Mouse (Mus musculus) midbrain, embryonic 13.5 days (tissue): ENCODE data around the gene Gramd2. TPM values are rescaled to one million over a fixed set of nuclear protein-coding genes. Genes with fewer than 3 reads are reported as not detected.

Experiments
- ATAC-seq: fragments of 200-750 bp; cut with Nextera tagmentation; 2 replicates; pipeline ENCODE4 v1.8.0; 2017; ENCODE audit warnings: mild to moderate bottlenecking, moderate TSS enrichment, moderate library complexity
- H3K27ac ChIP-seq: fragments of 300-500 bp; sonication (generic); 2 replicates; pipeline ENCODE4 v1.5.1; 2015; ENCODE audit warnings: inconsistent platforms, mild to moderate bottlenecking, moderate library complexity
- H3K27me3 ChIP-seq: fragments of 300-500 bp; sonication (generic); 2 replicates; pipeline ENCODE4 v1.6.1; 2015; ENCODE audit warnings: mild to moderate bottlenecking, inconsistent platforms
- H3K36me3 ChIP-seq: fragments of 300-500 bp; sonication (generic); 2 replicates; pipeline ENCODE4 v1.6.1; 2015; ENCODE audit warnings: mild to moderate bottlenecking, inconsistent platforms
- H3K4me1 ChIP-seq: fragments of 300-500 bp; sonication (generic); replicated peaks from 2 replicates; pipeline ENCODE4 v1.6.1; 2015; ENCODE audit warnings: inconsistent platforms
- H3K4me2 ChIP-seq: fragments of 300-500 bp; sonication (generic); replicated peaks from 2 replicates; pipeline ENCODE4 v1.6.1; 2015; ENCODE audit warnings: moderate library complexity, mild to moderate bottlenecking, inconsistent platforms
- H3K4me3 ChIP-seq: fragments of 300-500 bp; sonication (generic); replicated peaks from 2 replicates; pipeline ENCODE4 v1.5.1; 2015; ENCODE audit warnings: mild to moderate bottlenecking, inconsistent platforms
- H3K9ac ChIP-seq: fragments of 300-500 bp; sonication (generic); replicated peaks from 2 replicates; pipeline ENCODE4 v1.6.1; 2015; ENCODE audit warnings: mild to moderate bottlenecking, inconsistent platforms
- H3K9me3 ChIP-seq: fragments of 300-500 bp; sonication (generic); 2 replicates; pipeline ENCODE4 v1.6.1; 2016; ENCODE audit warnings: mild to moderate bottlenecking, inconsistent platforms
- WGBS: fragments of 180-500 bp; shearing (Covaris S2); methylation state at CpG from one replicate; pipeline ENCODE4 v1.1.7; 2015; 5-methylcytosine and 5-hydroxymethylcytosine counted together
- polyA plus RNA-seq: library from polyadenylated mRNA; unstranded; fragments of >200 nt; fragmentation: Nextera tagmentation; extraction: Ambion mirVana; gene quantifications from 2 replicates; pipeline ENCODE4 v1.2.1, GENCODE M21; 2015

Gene Gramd2
- polyA plus RNA-seq, 1 experiment from 2014 or later, result 2.1 TPM

DNA sequence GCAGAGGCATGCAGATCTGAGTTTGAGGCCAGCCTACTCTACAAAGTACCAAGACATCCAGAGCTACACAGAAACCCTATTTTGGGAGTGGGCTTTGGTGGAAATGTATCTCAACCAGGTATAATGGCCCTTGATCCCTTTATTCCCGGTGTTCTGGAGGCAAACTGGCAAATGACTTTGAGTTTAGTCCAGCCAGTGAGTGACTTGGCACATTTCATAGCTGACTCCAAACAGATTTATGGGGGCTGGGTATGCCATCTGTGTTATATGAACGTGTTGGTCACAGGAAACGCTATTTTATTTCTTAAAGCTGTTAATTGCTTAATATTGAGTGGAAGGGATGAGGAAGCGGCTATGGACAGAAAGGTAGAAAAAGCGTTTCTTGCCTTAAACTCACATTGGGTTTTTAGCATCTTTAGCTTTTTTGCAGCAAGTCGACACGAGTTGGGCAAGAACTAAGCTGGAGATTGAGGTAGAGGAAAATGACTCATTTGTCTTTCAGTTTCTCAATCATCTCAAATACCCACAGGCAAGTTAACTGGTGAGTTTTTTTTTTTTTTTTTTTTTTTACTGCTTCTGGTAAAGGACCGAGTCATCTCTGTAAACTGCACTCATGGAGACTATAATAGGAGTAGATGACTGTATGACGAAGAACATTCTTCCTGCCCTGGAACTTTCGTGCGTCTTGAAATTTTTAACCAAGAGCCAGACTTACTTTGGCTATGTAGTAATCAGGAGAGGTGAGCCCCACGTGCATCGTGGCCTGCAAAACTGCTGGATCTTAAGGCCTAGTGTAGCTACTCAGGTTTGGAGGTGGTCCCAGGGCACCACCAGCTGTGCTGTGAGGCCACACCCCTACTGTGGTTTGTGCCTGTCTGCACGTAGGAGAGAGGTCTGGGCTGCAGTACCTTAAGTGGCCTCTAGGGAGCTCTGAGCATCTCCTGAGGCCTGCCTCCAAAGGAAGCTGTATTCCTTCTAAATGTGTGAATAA is 20.6 kb upstream of the Gramd2 start:
- Histone ChIP-seq H3K4me2 (peak overlapping the region; percentile 93), H3K27ac (peak overlapping the region; percentile 55; the same call in 1 of the 2 replicates), H3K36me3 (peaks cover 20% of the 10 kb centered on the region), H3K27me3 (no peaks in the 10 kb centered on the region), H3K9ac (peak overlapping the region; percentile 2), H3K9me3 (no peaks in the 10 kb centered on the region), H3K4me3 (peak overlapping the region; percentile 82), H3K4me1 (peaks cover 66% of the 10 kb centered on the region)
- 26% methylated on average over 14 of the region's 14 CpGs for WGBS
- ATAC-seq, result no peak

DNA sequence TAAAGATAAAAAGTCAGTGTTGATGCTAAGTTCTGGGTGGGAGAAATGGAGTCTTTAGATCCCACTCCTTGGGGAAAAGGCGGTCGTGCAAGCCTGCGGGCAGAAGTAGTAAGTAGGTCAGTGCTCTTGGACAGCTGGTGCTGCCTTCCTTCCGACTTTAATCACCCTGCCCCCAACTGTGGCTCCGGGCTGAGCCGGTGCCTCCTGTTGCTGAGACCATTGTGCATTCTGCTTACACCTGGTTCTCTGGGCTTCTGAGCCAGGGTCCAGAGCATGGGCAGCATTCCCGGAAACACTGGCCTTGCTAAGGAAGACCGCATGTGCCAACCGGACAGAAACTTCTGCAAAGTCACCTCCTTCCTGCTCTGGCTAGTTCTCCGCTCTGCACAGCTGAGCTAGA is 19.5 kb upstream of the Gramd2 start:
- Histone ChIP-seq H3K4me1 (peaks cover 69% of the 10 kb centered on the region), H3K4me3 (peak overlapping the region; percentile 82), H3K27ac (0 out of 2 replicates have a peak overlapping the region, but pooled peaks have one; percentile 55), H3K4me2 (peak overlapping the region; percentile 93), H3K27me3 (no peaks in the 10 kb centered on the region), H3K9ac (peak overlapping the region; percentile 24), H3K9me3 (no peaks in the 10 kb centered on the region), H3K36me3 (peaks cover 29% of the 10 kb centered on the region)
- 43% methylated on average over 10 of the region's 10 CpGs for WGBS
- ATAC-seq, result no peak

DNA sequence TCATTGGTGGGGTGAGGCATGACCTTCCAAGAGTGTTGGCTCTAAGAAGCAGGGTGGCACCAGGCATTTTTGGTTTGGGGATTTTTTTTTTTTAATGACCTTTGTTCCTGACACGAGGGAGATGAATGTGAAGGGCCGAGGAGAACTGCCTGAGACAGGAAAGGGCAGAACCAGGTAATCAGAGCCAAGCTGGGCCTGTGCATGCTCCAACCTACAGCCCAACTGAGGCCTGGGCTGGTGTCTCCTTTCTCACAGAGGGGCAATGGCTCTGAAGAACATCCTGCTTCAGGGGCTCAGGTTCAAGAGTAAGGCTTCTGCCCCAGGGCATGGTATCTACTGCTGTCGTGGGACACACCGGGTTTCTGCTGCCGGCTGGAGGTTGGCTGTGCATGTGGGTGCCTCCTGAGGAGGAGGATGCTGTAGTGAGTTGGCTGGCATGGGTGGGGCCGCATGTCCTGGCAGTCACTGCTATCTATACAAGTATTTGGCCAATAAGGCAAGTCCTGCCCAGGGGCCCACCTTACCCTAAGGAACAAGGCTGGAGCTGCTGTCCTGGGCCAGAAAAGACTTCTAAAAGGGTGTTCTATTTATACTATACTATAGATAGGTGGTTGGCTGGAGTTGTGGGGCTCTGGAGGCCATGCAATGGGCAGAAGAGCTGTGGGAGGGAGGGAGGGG is 18.5 kb upstream of the Gramd2 start:
- ATAC-seq, result no peak
- Histone ChIP-seq H3K9me3 (no peaks in the 10 kb centered on the region), H3K4me3 (no peak overlapping the region), H3K9ac (peak overlapping the region; percentile 55; the same call in 1 of the 2 replicates), H3K36me3 (peaks cover 39% of the 10 kb centered on the region), H3K27ac (no peak overlapping the region), H3K4me1 (peaks cover 69% of the 10 kb centered on the region), H3K4me2 (peak overlapping the region; percentile 93; the same call in 1 of the 2 replicates), H3K27me3 (no peaks in the 10 kb centered on the region)
- 61% methylated on average over 6 of the region's 6 CpGs for WGBS

DNA sequence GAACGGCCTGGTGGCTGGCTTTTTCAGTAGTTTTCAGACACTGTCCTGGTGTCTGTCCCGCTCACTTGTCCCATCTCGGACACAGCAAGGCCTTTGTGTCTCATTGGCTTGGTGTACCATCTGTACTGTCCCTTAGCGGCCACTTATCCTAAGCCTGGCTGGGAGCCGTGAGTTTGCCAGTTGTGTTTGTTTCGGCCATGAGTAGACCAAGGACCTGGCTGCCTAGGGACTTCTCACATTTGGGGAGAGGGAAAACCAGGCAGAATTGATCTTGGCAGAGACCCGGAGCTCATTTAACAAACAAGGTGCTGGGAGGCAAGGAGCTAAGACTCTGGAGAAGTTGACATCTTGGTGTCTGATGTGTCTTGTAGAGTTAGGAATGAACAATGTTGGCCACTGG is 16.7 kb upstream of the Gramd2 start:
- Histone ChIP-seq H3K27ac (no peak overlapping the region), H3K4me3 (no peak overlapping the region), H3K4me2 (no peak overlapping the region), H3K36me3 (peaks cover 57% of the 10 kb centered on the region), H3K9me3 (no peaks in the 10 kb centered on the region), H3K4me1 (peaks cover 63% of the 10 kb centered on the region), H3K9ac (no peak overlapping the region), H3K27me3 (no peaks in the 10 kb centered on the region)
- WGBS, result 78% methylated on average over 7 of the region's 7 CpGs
- no peak for ATAC-seq

DNA sequence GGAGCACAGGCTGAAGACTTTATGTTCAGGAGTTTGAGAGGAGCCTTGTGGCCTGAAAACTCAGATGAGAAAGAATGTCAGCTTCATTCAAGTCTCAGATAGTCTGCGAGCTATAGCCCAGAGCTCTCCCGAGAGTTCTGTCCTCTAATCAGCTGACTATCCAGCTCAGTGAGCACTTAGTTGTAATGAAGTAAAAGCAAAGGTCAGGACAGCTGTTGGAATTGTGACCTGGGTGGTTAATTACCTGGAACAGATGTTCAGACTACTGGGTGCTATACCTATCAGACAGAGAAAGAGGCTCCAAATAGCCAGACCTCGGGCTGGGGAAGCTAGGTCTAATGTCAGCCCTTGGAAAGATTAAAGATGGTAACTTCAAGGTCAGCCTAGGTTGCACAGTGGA is 16.0 kb upstream of the Gramd2 start:
- Histone ChIP-seq H3K36me3 (peaks cover 64% of the 10 kb centered on the region), H3K27ac (no peak overlapping the region), H3K9ac (no peak overlapping the region), H3K27me3 (no peaks in the 10 kb centered on the region), H3K4me1 (peaks cover 56% of the 10 kb centered on the region), H3K4me2 (no peak overlapping the region), H3K4me3 (no peak overlapping the region), H3K9me3 (no peaks in the 10 kb centered on the region)
- 61% methylated on average over 3 of the region's 3 CpGs for WGBS
- no peak for ATAC-seq

DNA sequence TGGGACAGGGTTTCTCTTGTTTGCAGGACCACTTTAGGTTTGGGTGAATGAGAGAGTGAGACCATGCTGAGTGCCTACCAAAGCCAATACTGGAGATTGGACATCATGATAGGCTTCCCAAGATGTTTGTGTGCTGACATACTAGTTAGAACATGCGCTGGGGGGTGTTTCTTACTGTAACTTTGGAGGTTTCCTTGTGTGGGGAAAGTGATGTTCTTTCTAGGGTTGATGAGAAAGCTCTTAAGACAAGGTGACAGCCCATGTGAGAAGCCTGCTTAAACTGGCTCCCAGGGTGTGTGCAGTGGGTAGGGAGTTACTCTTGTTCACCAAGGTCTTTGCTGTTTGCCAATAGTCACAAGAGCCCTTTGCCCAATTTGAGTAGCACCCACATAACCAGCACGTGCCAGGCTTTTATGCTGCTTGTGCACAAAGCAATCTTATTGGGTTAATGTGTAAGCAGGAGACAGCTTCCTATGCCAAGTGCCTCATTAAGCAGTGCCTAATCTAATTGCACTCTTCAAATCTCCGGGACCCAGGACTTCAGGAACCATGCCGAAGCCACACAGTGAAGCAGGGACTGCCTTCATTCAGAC is 15.2 kb upstream of the Gramd2 start:
- no peak overlapping the region for H3K9ac ChIP-seq
- H3K4me3 ChIP-seq, result no peak overlapping the region
- 84% methylated on average over 4 of the region's 4 CpGs for WGBS
- peaks cover 70% of the 10 kb centered on the region for H3K36me3 ChIP-seq
- no peaks in the 10 kb centered on the region for H3K9me3 ChIP-seq
- no peak overlapping the region for H3K27ac ChIP-seq
- H3K4me2 ChIP-seq, result no peak overlapping the region
- ATAC-seq, result no peak
- peaks cover 48% of the 10 kb centered on the region for H3K4me1 ChIP-seq
- no peaks in the 10 kb centered on the region for H3K27me3 ChIP-seq

DNA sequence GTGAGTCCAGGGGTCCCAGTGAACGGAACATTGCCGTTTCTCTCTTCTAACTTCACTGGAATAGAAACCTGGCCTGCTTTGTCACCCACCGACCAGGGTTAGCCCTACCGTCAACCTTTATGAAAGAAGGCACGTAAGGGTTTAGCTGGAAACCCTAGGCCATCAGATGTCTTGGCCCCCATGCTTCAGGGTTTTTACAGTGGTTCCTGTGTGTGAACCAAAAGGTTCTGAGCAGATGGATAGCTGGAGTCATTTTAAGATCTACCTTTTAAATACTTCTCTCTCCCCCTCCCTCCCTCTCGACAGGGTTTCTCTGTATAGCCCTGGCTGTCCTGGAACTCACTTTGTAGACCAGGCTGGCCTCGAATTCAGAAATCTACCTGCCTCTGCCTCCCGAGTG is 13.9 kb upstream of the Gramd2 start:
- ATAC-seq, result no peak
- Histone ChIP-seq H3K27me3 (no peaks in the 10 kb centered on the region), H3K4me3 (no peak overlapping the region), H3K27ac (no peak overlapping the region), H3K4me2 (no peak overlapping the region), H3K36me3 (peaks cover 81% of the 10 kb centered on the region), H3K9me3 (no peaks in the 10 kb centered on the region), H3K4me1 (peaks cover 35% of the 10 kb centered on the region), H3K9ac (no peak overlapping the region)
- WGBS, result 93% methylated on average over 8 of the region's 8 CpGs

DNA sequence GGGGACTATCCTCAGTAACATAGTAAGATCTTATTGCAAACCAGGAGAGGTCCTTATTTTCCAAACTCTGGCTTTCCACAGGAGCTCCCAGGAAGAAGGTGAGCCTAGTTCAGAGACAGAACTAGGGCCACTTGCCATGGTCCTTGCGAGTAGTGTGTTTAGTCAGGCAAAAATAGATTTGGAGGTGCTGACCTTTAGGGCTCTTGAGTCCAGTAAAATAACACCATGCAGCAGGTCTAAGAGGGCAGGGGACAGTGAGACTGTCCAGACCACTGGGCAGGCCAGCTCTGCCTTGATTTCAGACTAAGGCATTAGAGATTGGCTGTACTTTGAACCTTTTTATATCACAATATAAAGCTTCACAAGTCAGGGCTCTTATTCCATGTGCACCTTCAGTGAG is 13.1 kb upstream of the Gramd2 start:
- no peak for ATAC-seq
- WGBS, result 81% methylated on average over 1 of the region's 1 CpGs
- H3K9ac ChIP-seq, result no peak overlapping the region
- H3K4me3 ChIP-seq, result no peak overlapping the region
- H3K27me3 ChIP-seq, result no peaks in the 10 kb centered on the region
- H3K36me3 ChIP-seq, result peaks cover 82% of the 10 kb centered on the region
- H3K4me1 ChIP-seq, result peaks cover 28% of the 10 kb centered on the region
- no peaks in the 10 kb centered on the region for H3K9me3 ChIP-seq
- H3K4me2 ChIP-seq, result no peak overlapping the region
- H3K27ac ChIP-seq, result no peak overlapping the region

DNA sequence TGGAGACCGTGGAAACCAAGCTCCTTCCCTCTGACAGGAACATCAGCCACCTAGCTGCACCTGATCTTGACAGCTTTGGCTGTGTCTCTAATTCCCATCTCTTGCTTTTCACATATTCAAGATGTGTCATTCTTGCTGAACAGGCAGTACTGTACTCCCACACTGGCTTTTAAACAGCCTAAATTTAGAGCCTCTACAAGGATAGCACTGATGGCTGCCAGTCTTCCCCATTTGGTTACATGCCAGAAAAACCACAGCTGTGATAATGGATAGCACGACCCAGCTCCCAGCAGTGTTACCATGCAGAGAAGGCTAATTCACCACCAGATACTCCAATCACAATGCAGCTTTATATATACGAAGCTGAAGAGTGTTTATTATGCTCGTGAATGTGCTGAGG is 12.7 kb upstream of the Gramd2 start:
- no peaks in the 10 kb centered on the region for H3K27me3 ChIP-seq

DNA sequence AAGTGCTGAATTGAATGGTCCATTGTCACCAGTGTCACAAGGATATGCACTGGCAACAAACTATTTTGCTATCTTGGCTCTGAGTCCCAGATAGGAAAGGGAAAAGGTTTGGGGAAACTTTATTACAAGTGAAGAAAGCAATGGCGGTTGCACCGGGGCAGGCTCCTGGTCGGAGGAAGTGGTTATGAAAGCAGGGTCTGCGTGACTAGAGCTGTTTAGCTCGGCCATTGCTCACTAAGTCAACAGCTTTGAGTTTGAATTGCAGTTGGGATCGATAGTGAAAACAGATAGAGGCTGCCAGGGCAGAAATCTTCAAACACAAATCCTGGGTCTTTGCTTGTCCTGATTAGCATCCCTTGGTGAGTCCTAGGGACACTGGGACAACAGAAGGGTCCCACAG is 12.0 kb upstream of the Gramd2 start:
- H3K9ac ChIP-seq, result no peak overlapping the region
- no peak for ATAC-seq
- H3K4me3 ChIP-seq, result no peak overlapping the region
- peaks cover 92% of the 10 kb centered on the region for H3K36me3 ChIP-seq
- H3K4me1 ChIP-seq, result peaks cover 17% of the 10 kb centered on the region
- no peak overlapping the region for H3K27ac ChIP-seq
- no peaks in the 10 kb centered on the region for H3K9me3 ChIP-seq
- H3K4me2 ChIP-seq, result no peak overlapping the region
- no peaks in the 10 kb centered on the region for H3K27me3 ChIP-seq
- WGBS, result 87% methylated on average over 6 of the region's 6 CpGs

More for the DNA sequence above, 12.7 kb upstream of the Gramd2 start:
- WGBS, result 85% methylated on average over 4 of the region's 4 CpGs
- Histone ChIP-seq H3K4me1 (peaks cover 23% of the 10 kb centered on the region), H3K9me3 (no peaks in the 10 kb centered on the region), H3K27ac (no peak overlapping the region), H3K36me3 (peaks cover 86% of the 10 kb centered on the region), H3K4me3 (no peak overlapping the region), H3K9ac (no peak overlapping the region), H3K4me2 (no peak overlapping the region)
- ATAC-seq, result no peak

DNA sequence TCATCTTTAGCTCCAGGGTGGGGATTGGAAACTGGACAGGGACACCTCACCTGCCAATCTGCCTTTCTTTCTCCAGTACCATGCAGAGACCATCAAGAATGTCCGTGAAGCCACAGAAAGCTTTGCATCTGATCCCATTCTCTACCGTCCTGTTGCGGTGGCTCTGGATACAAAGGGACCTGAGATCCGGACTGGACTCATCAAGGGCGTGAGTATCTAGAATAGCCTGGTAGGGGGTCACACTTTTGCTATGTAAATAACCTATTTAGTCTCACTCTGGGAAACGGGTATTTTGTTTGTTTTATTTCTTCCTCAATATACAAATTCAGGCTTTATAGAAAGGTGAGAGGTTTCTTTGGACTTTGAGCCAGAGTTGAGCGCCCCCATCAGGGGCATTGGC is 11.5 kb upstream of the Gramd2 start:
- ATAC-seq, result no peak

DNA sequence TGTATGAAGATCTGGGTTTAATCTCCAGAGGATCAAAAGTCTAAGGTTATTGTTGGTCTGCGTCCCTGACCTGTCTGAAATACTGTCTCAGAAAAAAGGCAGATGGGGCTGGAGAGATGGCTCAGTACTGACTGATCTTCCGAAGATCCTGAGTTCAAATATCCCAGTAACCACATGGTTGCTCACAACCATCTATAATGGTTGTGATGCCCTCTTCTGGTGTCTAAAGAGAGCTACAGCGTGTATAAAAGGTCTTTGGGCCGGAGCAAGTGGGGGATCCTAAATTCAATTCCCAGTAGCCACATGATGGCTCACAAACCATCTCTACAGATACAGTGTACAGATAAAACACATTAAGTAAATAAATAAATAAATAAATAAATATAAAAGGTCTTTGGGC is 10.8 kb upstream of the Gramd2 start:
- no peak for ATAC-seq
- Histone ChIP-seq H3K4me2 (no peak overlapping the region), H3K27me3 (no peaks in the 10 kb centered on the region), H3K36me3 (peaks cover 93% of the 10 kb centered on the region), H3K9ac (no peak overlapping the region), H3K9me3 (no peaks in the 10 kb centered on the region), H3K4me1 (peaks cover 4% of the 10 kb centered on the region), H3K27ac (no peak overlapping the region), H3K4me3 (no peak overlapping the region)
- 81% methylated on average over 4 of the region's 4 CpGs for WGBS

More for the DNA sequence above, 11.5 kb upstream of the Gramd2 start:
- Histone ChIP-seq H3K4me2 (no peak overlapping the region), H3K27ac (no peak overlapping the region), H3K9me3 (no peaks in the 10 kb centered on the region), H3K4me3 (no peak overlapping the region), H3K27me3 (no peaks in the 10 kb centered on the region), H3K36me3 (peaks cover 92% of the 10 kb centered on the region), H3K4me1 (peaks cover 11% of the 10 kb centered on the region), H3K9ac (no peak overlapping the region)
- WGBS, result 75% methylated on average over 7 of the region's 7 CpGs
